Mouse (Mus musculus): ENCODE data around the gene Adamts9. TPM values are rescaled to one million over a fixed set of nuclear protein-coding genes. Genes with fewer than 3 reads are reported as not detected.

The Adamts9 gene
- total and polyA plus RNA-seq, 2 experiments from 2014 or later = 3.9 to 35.5 TPM

- Histone ChIP-seq H3K9me3 (replicated peaks; ENCODE audit: control insufficient read depth, low read length) (no peaks in the 10 kb centered on the region), H3K27me3 (ENCODE audit: control insufficient read depth, insufficient read depth, low read length) (no peaks in the 10 kb centered on the region), H3K4me3 (ENCODE audit: low read depth, low read length) (no peak overlapping the region), H3K4me1 (ENCODE audit: control insufficient read depth, insufficient read depth) (peaks cover 22% of the 10 kb centered on the region), H3K4me2 (ENCODE audit: low read depth, low read length) (no peak overlapping the region), H3K36me3 (replicated peaks; ENCODE audit: control insufficient read depth, insufficient read depth, low read length) (no peaks in the 10 kb centered on the region), H3K27ac (ENCODE audit: low read depth) (peak overlapping the region; percentile 34), H3K9ac (replicated peaks; ENCODE audit: low read depth, low read length) (no peak overlapping the region)
- TF ChIP-seq EP300 (IDR thresholded peaks at IDR 0.05; ENCODE audit: low read depth) (no peak), CTCF (IDR thresholded peaks at IDR 0.05; ENCODE audit: low read depth) (no peak)
- 36% methylated on average over 7 of the region's 7 CpGs for WGBS
- no peak for ATAC-seq (ENCODE audit: insufficient read depth, low read depth)
- DNase-seq (ENCODE audit: low spot score) = peak; percentile 42
These were observed 40.1 kb upstream of the Adamts9 start for GRCm38 (mm10) chr6:92983421-92983820.

- no peak overlapping the region for H3K9ac ChIP-seq (replicated peaks; ENCODE audit: low read depth, low read length)
- H3K27me3 ChIP-seq (ENCODE audit: control insufficient read depth, insufficient read depth, low read length) = no peaks in the 10 kb centered on the region
- peak overlapping the region; percentile 60 for H3K27ac ChIP-seq (ENCODE audit: low read depth)
- peaks cover 8% of the 10 kb centered on the region for H3K4me1 ChIP-seq (ENCODE audit: control insufficient read depth, insufficient read depth)
- WGBS = 35% methylated on average over 7 of the region's 7 CpGs
- ATAC-seq (ENCODE audit: insufficient read depth, low read depth) = peak; percentile 33; the same call in 1 of the 2 replicates
- H3K9me3 ChIP-seq (replicated peaks; ENCODE audit: control insufficient read depth, low read length) = no peaks in the 10 kb centered on the region
- H3K4me3 ChIP-seq (ENCODE audit: low read depth, low read length) = no peak overlapping the region
- DNase-seq (ENCODE audit: low spot score) = peak; percentile 31
- TF ChIP-seq CTCF (IDR thresholded peaks at IDR 0.05; ENCODE audit: low read depth) (no peak), EP300 (IDR thresholded peaks at IDR 0.05; ENCODE audit: low read depth) (no peak)
- no peak overlapping the region for H3K4me2 ChIP-seq (ENCODE audit: low read depth, low read length)
- no peaks in the 10 kb centered on the region for H3K36me3 ChIP-seq (replicated peaks; ENCODE audit: control insufficient read depth, insufficient read depth, low read length)
These were observed 38.3 kb upstream of the Adamts9 start for GRCm38 (mm10) chr6:92981451-92982186.

- no peak for TF ChIP-seq EP300 (IDR thresholded peaks at IDR 0.05; ENCODE audit: low read depth)
- no peak for TF ChIP-seq CTCF (IDR thresholded peaks at IDR 0.05; ENCODE audit: low read depth)
- DNase-seq (ENCODE audit: low spot score) = no peak
- ATAC-seq (ENCODE audit: insufficient read depth, low read depth) = no peak
- no peak overlapping the region for H3K27ac ChIP-seq (ENCODE audit: low read depth)
- H3K9ac ChIP-seq (replicated peaks; ENCODE audit: low read depth, low read length) = no peak overlapping the region
- H3K4me3 ChIP-seq (ENCODE audit: low read depth, low read length) = no peak overlapping the region
- H3K27me3 ChIP-seq (ENCODE audit: control insufficient read depth, insufficient read depth, low read length) = no peaks in the 10 kb centered on the region
- H3K9me3 ChIP-seq (replicated peaks; ENCODE audit: control insufficient read depth, low read length) = no peaks in the 10 kb centered on the region
- no peaks in the 10 kb centered on the region for H3K4me1 ChIP-seq (ENCODE audit: control insufficient read depth, insufficient read depth)
- 82% methylated on average over 3 of the region's 3 CpGs for WGBS
- H3K4me2 ChIP-seq (ENCODE audit: low read depth, low read length) = no peak overlapping the region
- no peaks in the 10 kb centered on the region for H3K36me3 ChIP-seq (replicated peaks; ENCODE audit: control insufficient read depth, insufficient read depth, low read length)
These were observed 30.0 kb upstream of the Adamts9 start for GRCm38 (mm10) chr6:92973340-92973739.

GRCm38 (mm10) chr6:92968718-92969117 is 25.4 kb upstream of the Adamts9 start:
- WGBS = 74% methylated on average over 3 of the region's 3 CpGs

GRCm38 (mm10) chr6:92968216-92968615 is 24.9 kb upstream of the Adamts9 start:
- no peak overlapping the region for H3K4me2 ChIP-seq (ENCODE audit: low read depth, low read length)
- H3K4me1 ChIP-seq (ENCODE audit: control insufficient read depth, insufficient read depth) = no peaks in the 10 kb centered on the region
- H3K4me3 ChIP-seq (ENCODE audit: low read depth, low read length) = no peak overlapping the region
- TF ChIP-seq CTCF (IDR thresholded peaks at IDR 0.05; ENCODE audit: low read depth) = no peak
- TF ChIP-seq EP300 (IDR thresholded peaks at IDR 0.05; ENCODE audit: low read depth) = no peak
- H3K9me3 ChIP-seq (replicated peaks; ENCODE audit: control insufficient read depth, low read length) = no peaks in the 10 kb centered on the region
- WGBS = 59% methylated on average over 3 of the region's 3 CpGs
- no peaks in the 10 kb centered on the region for H3K36me3 ChIP-seq (replicated peaks; ENCODE audit: control insufficient read depth, insufficient read depth, low read length)
- peak; percentile 26 for DNase-seq (ENCODE audit: low spot score)
- H3K9ac ChIP-seq (replicated peaks; ENCODE audit: low read depth, low read length) = no peak overlapping the region
- H3K27ac ChIP-seq (ENCODE audit: low read depth) = peak overlapping the region; percentile 38; the same call in 1 of the 2 replicates
- H3K27me3 ChIP-seq (ENCODE audit: control insufficient read depth, insufficient read depth, low read length) = no peaks in the 10 kb centered on the region
- ATAC-seq (ENCODE audit: insufficient read depth, low read depth) = no peak

More at GRCm38 (mm10) chr6:92968718-92969117, 25.4 kb upstream of the Adamts9 start:
- no peaks in the 10 kb centered on the region for H3K36me3 ChIP-seq (replicated peaks; ENCODE audit: control insufficient read depth, insufficient read depth, low read length)
- H3K9me3 ChIP-seq (replicated peaks; ENCODE audit: control insufficient read depth, low read length) = no peaks in the 10 kb centered on the region
- H3K4me1 ChIP-seq (ENCODE audit: control insufficient read depth, insufficient read depth) = no peaks in the 10 kb centered on the region
- no peak overlapping the region for H3K4me2 ChIP-seq (ENCODE audit: low read depth, low read length)
- ATAC-seq (ENCODE audit: insufficient read depth, low read depth) = no peak
- DNase-seq (ENCODE audit: low spot score) = no peak
- H3K4me3 ChIP-seq (ENCODE audit: low read depth, low read length) = no peak overlapping the region
- TF ChIP-seq EP300 (IDR thresholded peaks at IDR 0.05; ENCODE audit: low read depth) = 0 out of 2 replicates have a peak, but pooled peaks have one; percentile 9
- no peak for TF ChIP-seq CTCF (IDR thresholded peaks at IDR 0.05; ENCODE audit: low read depth)
- H3K9ac ChIP-seq (replicated peaks; ENCODE audit: low read depth, low read length) = no peak overlapping the region
- H3K27ac ChIP-seq (ENCODE audit: low read depth) = peak overlapping the region; percentile 62
- H3K27me3 ChIP-seq (ENCODE audit: control insufficient read depth, insufficient read depth, low read length) = no peaks in the 10 kb centered on the region

Measured in heart, postnatal 0 days (tissue).